Mouse (Mus musculus) R1 (cell line): ENCODE results near the gene Ftsj3.

Experiments used
- DNase-seq: peaks from one replicate; pipeline ENCODE4 v3.0.0-alpha.2; 2018; ENCODE audit warnings: low read depth, low spot score

Ftsj3 gene

GRCm38 (mm10) chr11:106255685-106256451 lies at the start of gene Ftsj3, which contains the start of gene Psmc5:
Ftsj3 (minus strand) TSS chr11:106256079.
Psmc5 (plus strand) TSS chr11:106256154.
- peak; percentile 96 for DNase-seq

GRCm38 (mm10) chr11:106305348-106306064 lies 49.6 kb upstream of the Ftsj3 start:
- no peak for DNase-seq

GRCm38 (mm10) chr11:106302634-106303033 lies 46.8 kb upstream of the Ftsj3 start:
- DNase-seq = peak; percentile 83

- no peak for DNase-seq
These were observed 45.9 kb upstream of the Ftsj3 start, which contains the start of gene Gh for GRCm38 (mm10) chr11:106301765-106302164. Gh (minus strand) TSS chr11:106301865.

GRCm38 (mm10) chr11:106291861-106292260 lies 36.0 kb upstream of the Ftsj3 start:
- DNase-seq = no peak

GRCm38 (mm10) chr11:106290376-106290775 lies 34.5 kb upstream of the Ftsj3 start:
- no peak for DNase-seq

- DNase-seq = no peak
These were observed 33.5 kb upstream of the Ftsj3 start for GRCm38 (mm10) chr11:106289369-106289768.

- no peak for DNase-seq
These were observed 31.1 kb upstream of the Ftsj3 start for GRCm38 (mm10) chr11:106286987-106287386.

GRCm38 (mm10) chr11:106286206-106286605 lies 30.3 kb upstream of the Ftsj3 start:
- DNase-seq = no peak

GRCm38 (mm10) chr11:106284126-106284525 lies 28.2 kb upstream of the Ftsj3 start:
- DNase-seq = no peak

- no peak for DNase-seq
These were observed 27.5 kb upstream of the Ftsj3 start for GRCm38 (mm10) chr11:106283371-106283770.

GRCm38 (mm10) chr11:106282452-106282851 lies 26.6 kb upstream of the Ftsj3 start:
- DNase-seq = no peak

- peak; percentile 94 for DNase-seq
These were observed 20.6 kb upstream of the Ftsj3 start, which contains the start of gene Tcam1 for GRCm38 (mm10) chr11:106276454-106276853. Tcam1 (plus strand) TSS chr11:106276672.

- DNase-seq = peak; percentile 63
These were observed 19.1 kb upstream of the Ftsj3 start for GRCm38 (mm10) chr11:106274971-106275411.

- no peak for DNase-seq
These were observed 18.5 kb upstream of the Ftsj3 start for GRCm38 (mm10) chr11:106274374-106274773.

GRCm38 (mm10) chr11:106273811-106274210 lies 17.9 kb upstream of the Ftsj3 start:
- no peak for DNase-seq

GRCm38 (mm10) chr11:106273311-106273684 lies 17.4 kb upstream of the Ftsj3 start:
- no peak for DNase-seq

- DNase-seq = peak; percentile 99
These were observed 16.9 kb upstream of the Ftsj3 start, which contains the start of gene Smarcd2 for GRCm38 (mm10) chr11:106272644-106273310. Smarcd2 (minus strand) TSS chr11:106272972.

GRCm38 (mm10) chr11:106271794-106272643 lies 16.1 kb upstream of the Ftsj3 start:
- peak; percentile 41 for DNase-seq

- DNase-seq = no peak
These were observed 15.4 kb upstream of the Ftsj3 start for GRCm38 (mm10) chr11:106271131-106271793.

- DNase-seq = no peak
These were observed 13.2 kb upstream of the Ftsj3 start for GRCm38 (mm10) chr11:106269060-106269431.
